Mouse (Mus musculus) layer of hippocampus, adult 9-11 months (tissue): ENCODE results near the gene Ngly1.

Experiments used
- DNase-seq: peaks from one replicate; pipeline ENCODE4 v3.0.0; 2022

Gene Ngly1

DNA sequence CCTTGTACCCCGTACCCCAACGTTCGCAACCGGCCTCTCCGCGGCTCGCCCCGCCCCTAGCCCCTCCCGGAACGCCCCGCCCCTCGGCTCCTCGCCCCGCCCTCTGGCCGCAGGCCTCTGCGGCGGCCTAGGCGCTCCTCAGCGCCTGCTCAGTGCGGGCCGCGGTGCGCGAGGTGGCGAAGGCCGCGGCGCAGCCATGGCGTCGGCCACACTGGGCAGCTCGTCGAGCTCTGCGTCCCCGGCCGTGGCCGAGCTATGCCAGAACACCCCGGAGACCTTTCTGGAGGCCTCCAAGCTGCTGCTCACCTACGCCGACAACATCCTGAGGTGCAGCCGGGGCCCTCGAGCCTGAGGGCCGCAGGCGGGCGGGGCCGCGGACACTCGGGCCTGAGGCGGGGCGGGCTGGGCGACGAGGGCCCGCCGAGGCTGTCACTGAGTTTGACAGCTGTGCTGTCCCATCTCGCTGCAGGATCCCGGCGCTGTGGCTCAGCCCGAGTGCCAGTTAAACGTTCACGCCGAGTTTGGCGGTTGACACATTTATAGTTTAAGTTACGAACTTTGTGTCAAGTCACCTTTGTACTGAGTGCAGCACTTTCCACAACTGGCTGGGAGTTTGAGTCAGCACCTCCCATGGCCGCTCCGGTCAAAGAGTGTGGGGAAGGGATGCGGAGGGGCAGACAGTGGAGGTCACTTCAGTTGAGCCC is at the start of gene Ngly1, which contains the start of gene Oxsm:
Gene Ngly1 (plus strand): TSS at position 110 of the 704 bp plus-strand sequence.
Gene Oxsm (minus strand): TSS at position 638 of the 704 bp plus-strand sequence.
- DNase-seq = peak; percentile 78

DNA sequence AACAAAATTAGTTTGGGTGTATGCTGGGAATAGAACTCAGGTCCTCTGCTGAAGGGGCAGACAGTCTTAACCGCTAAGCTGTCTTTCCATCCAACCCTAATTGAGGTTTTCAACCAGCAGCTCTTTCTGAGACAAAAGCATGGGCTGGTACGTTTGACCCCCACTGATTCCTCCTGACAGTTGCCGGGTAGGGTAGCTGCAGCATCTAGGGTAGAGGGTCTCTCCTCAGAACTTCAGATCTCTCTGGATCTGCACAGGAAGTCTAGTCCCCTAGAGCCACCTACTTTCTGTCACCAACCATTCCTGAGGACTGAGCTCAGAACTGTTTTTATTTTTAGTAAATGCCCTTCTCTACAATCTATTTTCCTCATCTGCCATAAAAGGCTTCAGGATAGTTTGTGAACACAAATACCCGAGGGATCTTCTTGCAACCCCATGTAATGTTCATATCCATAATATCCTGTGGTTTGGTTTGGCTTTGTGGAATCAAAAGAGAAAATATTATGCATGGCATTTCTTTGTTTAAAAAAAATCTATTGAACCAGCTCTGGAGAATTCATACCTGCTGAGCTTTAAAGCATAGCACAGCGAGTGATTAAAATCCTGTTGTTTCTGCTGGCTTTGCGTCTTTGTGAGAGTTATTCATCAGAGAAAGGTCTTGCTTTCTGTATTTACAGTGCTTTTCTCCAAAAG is 48.7 kb upstream of the Ngly1 start:
- no peak for DNase-seq

DNA sequence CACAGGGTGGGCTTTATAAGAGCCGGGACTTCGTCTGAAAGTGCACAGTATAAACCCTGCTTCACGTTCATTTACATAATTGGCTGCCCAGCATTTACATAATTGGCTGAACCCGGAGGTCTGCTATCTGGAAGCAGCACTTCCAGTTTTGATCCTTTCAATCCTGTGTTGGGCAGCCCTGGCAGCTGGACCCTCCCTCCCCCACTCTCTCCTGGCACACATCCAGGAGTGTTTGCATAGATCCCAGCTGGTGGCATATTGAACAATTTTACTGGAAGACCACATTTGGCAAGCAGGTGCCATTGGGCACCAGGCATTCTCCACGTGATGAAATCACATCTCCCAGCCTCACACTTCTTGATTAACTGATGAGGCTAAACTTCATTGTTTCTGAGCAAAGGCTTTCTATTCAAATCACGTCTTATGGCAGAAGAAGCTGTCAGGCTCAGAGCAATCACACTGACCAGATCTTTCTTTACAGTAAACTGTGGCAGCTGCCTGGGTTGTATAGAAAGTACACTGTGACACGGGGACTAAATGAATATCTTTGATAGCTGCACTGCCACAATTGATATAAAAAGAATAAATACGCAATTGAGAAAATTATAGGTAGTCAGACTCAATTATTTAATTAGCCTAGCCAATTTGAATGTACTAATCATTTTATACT is 48.0 kb upstream of the Ngly1 start:
- DNase-seq = peak; percentile 74

DNA sequence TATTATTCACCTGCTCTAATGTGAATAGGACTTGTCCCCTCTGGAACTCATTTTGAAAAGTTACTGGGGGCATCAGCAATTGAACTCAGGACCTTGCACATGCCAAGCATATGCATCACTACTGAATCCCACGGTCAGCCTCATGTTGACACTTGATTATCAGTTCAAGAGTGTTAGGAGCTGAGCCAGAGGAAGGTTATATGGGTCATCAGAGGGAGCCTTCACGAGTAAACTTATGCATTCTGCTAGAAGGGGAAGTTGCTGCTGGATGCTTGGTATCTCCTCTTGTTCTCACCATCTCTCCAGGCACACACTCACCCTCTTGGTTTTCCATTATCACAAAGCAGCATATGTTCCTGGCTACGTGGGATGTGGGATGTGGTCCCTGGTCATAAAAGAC is 47.4 kb upstream of the Ngly1 start:
- no peak for DNase-seq

DNA sequence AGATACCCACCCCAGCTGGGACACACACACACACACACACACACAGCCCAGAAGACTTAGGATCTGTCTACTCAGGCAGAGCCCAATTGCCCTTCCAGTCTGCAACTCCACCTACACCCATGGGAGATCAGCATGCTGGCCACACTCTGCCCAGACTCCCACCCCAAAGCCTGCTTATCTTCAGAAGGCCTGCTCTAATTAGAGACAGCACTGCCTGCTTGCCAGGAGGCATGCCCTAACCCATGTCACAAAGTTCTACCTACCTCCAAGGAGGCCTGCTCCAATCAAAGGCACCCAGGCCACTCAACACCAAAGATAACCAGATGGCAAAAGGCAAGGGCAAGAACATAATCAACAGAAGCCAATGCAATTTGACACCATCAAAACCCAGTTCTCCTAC is 41.4 kb upstream of the Ngly1 start:
- DNase-seq = no peak

DNA sequence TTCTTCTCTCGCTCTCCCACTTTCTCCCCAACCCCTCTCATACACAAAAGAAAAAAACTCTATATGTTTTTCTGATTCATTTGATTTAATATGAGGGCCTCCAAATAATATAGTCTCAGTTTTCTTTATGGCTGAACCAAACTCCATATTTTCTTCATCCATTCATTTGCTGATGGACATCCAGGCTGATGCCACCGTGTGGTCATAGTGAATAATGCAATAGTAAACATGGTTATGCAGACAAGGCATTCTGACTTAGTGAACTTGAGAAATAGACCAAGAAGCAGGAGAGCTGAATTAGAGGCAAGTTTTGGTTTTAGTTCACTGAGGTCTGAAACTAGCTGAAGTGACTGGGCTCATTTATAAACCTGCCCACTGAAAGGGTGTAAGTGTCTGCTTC is 30.1 kb upstream of the Ngly1 start:
- no peak for DNase-seq

DNA sequence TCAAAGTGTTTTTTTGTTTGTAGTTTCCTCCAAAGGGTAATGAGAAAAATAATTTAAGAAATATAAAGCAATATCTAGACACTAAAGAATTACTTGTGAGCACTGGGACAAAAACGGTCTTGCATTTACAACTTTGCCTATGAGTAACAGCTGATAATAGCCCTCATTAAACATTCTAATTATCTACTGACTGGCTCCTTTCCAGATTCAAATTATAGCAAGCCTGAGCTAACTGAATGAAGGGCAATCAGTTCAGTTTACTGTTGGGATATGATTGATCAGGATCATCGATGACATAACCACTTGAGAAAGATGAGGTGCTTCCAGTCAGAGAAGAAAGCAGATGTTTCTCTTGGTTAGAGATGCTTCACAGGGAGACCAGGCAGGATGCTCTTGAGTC is 19.7 kb upstream of the Ngly1 start:
- no peak for DNase-seq

DNA sequence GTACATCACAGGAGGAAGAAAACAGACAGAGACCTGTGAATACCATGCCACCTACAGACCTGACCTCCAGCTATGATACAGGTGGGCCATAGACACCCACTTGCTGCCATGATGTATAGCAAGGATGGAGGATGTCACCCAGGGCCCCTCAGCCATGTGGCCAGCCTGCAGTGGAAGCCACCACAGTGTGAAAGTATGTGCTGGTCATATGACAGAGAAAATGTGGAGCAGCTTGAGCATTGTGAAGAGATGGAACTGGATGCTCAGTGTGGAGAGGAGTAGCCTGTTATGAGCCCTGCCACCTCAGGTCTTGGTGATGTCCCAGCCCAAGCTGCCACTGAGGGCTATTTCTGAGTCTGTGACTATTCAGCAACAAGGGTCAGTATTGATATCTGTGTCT is 18.5 kb upstream of the Ngly1 start:
- DNase-seq = no peak

DNA sequence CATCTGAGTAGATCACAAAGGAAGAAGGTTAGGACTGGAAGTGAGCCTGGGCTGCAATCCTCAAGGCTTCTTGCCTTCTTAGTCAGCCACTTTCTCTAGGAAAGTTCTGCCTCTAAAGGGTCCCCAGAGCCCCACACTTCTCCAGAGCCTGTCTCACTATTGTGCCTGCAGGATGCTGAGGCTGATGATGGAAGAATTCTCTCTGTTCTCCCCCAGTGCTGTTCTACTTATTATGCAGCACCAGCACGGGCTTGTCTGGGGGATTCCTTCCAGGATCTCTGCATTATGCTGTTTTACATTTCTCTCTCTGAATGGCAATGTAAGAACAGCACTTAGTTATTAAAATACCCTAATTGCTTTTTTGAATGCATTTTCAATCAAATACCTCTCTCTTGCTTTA is 15.6 kb upstream of the Ngly1 start:
- DNase-seq = no peak

DNA sequence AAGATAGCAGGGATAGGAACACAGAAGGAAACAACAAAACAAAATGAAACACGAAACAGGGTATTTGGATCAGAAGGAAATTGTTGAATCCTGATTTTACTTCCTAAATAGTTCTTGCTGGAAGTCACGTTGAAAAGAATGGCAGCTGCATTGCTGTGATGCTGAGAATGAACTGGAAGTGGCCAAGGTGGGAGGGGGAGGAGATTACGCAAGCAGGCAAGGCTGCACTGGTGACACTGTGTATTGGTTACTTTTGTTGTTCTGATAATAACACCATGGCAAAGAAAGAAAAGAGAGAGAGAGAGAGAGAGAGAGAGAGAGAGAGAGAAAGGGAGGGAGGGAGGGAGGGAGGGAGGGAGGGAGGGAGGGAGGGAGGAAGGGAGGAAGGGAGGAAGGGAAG is 12.6 kb upstream of the Ngly1 start:
- no peak for DNase-seq

DNA sequence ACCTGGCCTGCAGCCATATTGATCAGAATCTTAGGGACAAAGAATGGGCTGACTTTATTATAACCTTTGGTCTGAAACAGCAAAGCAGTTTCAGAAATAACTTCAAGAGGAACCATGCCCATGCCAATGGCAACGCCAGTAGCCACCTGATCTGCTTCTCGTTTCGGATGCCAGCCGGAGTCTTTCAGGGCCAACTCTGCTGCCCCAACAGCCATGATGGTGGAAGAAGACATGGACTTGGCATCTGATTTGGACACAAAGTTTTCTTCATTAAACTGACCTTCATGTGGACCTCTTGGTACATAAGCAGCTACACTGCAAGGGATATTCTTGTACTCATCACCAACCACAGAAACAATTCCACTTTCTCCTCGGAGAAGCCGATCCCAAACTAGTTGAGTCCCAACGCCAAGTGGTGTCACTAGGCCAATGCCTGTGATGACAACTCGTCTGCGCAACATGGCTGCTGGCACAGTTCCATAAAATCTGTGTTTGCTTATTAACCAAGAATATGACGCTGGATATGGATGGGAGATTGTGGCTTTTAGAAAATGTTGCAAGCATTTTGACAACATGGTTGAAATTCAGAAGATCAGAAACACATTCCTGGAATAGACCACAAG is 6.8 kb upstream of the Ngly1 start:
- no peak for DNase-seq

DNA sequence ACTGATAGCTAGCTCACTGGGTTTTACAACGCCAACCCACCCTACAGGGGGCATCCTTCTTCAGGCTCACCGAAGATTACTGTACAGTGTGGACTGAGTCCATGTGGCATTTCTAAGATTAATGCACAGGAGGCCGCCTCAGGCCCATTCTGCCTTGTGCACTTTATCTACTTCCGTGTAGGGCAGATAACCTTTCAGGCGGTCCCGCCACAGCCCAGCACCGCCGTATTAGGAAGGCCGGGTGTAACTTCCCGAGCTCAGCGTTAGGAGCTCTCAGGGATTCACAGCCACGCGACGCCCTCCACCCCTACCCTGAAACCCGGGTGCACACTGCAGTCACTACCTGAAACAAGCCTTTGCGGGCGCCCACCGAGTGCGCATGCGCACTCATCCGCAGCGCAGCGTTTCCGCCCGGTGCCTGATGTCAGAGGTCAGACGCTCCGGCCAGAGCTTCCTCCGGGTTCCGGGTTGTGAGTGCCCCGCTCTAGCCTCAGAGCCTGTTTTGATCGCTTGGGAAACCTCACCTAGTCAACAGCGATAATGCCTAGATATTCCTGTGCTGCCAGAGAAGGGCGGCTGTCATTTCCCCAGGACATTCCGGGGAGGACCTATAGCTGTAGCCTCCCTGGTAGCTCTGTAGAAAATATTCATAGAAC is 6.0 kb upstream of the Ngly1 start:
- DNase-seq = peak; percentile 91

DNA sequence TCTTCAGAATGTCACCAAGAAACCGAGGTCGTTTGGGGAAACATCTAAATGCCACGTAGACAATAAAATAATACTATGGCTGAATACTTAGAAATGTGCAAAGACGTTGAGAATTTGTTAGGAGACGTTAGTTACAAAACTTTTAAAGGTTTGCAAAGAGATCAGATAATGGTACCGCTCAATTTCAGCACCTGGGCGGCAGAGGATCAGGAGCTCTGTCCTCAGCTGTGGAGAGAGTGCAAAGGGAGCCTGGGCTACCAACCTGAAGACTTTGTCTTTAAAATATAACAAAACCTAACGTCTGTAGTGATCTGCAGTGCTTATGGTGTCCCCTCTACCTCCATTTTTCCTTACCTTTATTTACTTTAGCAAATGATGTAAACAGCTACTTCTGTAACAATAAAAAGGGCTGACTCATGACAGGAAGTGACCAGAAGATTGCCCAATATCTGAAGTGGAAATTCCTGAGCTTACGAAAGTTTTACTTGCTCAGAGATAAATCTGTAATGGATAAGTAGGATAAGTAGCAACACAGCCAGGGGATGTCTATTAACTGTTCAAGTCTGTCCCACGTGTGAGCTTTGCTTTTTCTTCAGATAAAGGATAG is 5.4 kb upstream of the Ngly1 start:
- DNase-seq = no peak

DNA sequence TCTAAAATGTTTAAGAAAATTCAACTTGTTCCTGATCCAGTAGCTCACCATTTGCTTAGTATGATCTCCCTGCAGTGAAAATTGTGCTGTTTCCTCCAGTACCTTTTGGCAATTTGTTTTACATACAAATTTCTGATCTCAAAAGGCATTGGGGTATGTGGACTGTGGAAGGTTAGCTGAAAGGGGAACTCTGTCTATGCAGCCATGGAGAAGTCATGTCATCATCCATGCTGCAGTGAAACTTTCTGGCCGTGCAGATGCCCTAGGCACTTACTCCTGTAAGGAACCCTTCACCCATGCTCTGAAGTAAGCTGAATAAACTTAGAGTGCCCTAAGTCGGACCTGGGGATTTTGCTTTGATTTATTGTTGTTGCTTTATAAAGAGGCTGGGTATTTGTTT is 4.7 kb upstream of the Ngly1 start:
- DNase-seq = no peak

DNA sequence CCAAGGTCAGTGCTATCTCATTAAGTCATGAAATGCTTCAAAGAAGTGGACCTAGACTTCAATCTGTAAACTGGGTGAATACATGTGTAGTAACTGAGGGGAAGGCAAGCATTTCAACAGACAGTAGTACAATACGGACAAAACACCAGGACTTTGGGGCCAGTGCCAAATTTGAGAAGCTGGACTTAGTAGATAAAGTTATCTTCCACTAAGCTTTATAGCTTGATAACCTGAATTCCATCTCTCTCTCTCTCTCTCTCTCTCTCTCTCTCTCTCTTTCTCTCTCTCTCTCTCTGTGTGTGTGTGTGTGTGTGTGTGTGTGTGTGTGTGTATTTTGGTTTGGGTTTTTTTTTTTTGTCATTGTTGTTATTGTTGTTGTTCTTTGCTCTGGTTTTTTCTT is 4.0 kb upstream of the Ngly1 start:
- DNase-seq = no peak

DNA sequence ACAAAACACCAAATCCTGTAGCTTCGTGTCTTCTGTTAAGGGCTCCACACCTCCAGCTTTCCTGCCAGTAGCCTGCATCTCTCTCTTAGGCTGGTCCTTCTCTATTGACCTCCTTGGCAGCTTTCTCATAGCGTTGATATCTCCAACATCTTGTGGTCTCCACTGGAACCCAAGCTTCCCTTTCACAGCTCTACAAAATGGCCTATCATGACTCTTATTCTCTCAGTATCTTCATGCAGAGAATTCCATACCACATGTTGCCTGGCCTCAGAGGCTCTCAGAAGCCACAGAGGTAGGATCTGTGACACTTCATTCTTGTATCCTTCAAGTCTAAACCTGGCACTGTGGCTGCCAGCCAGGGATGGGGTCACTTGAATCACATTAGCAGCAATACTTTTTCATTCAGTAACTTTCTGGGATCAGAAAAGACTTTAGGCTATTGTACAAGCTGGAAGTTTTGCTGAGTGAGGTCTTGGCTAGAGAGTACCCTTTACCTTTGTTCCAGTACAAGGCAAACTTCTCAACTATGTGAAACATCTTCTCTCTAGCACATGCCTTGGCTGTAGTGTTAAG is 2.7 kb upstream of the Ngly1 start:
- DNase-seq = no peak

DNA sequence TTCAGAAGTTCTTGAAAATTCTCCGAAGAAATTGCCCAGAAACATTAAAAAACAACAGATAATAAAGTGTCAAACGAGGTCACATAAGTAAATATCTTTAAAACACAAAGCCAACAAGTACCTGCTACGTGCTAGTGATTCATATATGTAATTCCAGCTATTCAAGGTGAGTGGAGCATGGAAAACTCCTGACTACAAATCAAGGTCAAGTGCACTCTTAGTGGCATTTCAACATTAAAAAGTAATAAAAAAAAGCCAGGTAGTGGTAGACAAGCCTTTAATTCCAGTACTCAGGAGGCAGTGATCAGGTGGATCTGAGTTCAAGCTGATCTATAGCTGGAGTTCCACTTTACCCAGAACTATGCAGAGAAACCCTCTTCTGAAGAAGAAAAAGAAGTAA is 945 bp upstream of the Ngly1 start:
- no peak for DNase-seq

DNA sequence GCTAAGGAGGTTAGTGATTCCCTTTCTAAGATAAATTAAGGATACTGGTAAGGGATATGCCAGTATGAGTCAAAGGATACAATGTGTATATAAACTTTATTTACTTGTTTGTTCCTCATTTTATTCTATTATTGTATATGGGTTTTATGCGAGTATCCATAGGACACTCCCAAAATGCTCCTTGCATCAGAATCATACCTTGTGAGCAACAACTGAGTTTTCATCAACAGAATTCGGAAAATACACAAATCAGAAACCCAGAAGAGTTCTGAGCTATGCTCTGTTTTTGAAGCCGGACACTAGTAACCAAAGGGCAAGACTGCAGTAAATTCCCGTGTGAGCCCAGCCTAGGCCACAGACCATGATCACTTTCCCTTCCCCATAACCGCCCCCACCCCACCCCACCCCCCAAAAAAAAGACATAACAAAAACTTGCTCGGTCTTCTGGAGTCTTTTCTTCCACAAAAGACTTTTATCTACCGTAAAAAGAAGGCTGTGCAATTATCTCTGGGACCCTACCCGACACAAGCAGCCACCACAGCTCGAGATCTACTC is 400 bp upstream of the Ngly1 start:
- DNase-seq = no peak

DNA sequence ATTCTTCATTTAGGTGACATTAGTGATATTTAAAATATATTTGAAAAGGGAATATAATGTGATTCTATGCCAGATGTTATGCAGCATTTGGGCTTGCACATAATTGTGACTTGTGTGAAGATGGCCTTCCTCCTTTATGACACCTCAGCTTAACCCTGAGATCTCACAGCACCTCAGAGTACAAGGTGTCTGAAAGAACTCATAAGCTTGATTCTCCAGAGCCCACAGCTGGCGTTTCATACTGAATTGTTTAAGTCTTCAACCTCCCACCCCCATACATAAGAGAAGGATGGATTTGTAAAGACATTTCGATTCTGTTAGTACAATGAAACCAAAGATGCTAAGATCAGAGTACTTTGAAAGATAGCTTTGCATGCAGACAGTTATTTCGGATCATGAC is 1.0 kb downstream of the Ngly1 start:
- DNase-seq = no peak

DNA sequence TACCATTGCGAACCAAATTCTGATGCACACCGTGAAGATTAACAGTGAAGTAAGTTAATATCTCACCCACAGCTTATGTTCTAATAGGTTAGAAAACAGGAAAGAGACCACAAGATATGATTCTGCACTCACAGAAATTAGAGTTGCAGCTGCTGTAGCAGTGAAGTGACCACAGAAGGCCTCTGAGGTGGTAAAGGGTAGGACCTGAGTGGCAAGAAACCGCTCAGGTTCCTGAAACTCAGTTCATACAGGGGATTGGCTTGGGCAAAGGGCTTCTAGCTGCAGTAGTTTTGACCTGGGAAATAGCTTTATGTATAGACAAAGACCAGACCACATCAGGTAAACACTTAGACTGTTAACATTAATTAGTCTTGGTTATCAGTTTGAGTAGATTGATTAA is 6.7 kb downstream of the Ngly1 start:
- DNase-seq = no peak

DNA sequence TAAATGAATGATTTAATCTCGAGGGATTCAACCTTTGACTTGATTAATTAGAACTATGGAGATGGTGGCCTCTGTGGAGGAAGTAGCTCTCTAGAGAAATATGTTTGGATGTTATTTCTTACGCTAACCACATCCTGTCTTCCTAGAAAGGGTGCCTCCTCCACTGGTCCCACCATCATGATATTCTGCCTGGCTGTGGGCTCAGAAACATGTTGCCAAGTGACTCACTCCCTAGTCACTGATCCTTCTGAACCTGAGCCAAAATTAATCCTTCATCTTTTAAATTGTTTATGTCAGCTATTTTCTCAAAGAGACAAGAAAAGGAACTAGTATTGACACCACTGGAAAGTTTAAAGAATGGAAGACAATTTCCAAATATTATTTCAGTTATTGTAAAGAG is 7.1 kb downstream of the Ngly1 start:
- DNase-seq = no peak

DNA sequence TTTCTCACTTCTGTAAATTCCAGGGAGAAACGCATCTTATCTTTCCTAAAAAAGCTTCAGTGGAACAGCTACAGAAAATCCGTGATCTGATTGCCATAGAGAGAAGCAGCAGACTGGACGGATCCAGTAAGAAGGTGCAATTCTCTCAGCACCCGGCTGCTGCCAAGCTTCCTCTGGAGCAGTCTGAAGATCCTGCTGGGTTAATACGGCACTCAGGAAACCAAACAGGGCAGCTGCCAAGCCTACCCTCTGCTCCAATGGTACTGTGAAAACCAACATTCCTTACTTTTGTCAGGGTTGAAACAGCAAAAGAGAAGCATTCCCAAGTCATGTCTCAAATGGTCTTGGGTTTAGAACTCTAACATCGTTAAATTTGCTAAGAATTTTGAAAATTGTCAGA is 11.5 kb downstream of the Ngly1 start:
- DNase-seq = no peak
